In the genomic region with DNA sequence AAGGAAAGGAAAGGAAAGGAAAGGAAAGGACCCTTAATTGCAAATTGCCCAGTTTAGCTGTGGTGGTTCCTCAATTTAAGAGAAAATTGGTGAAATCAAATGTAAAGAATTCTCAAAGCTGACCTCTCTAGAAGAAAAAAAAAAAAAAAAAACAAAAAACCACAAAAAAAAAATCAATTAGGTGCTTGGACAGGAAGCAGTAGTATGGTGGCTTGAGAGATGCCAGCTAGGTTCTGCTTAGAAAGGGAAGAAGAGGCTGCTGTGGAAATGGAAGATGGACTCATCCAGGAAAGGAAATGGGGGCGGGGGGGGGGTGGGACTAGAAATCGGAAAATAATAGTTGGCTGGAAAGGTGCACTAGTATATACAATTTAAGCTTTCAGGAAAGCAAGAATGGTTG, we compare ENCODE assay signal across 28 mouse cellular contexts.
DNase-seq lines count a peak whose midpoint lies in the region; ATAC-seq and TF ChIP-seq lines count a peak whose summit lies in the region.
"Had no signal": no experiment of that assay in that cellular context is flagged by ENCODE, and none has a peak within 500 bp of the region (broad histone marks: within the 10 kb centered on the region; RNA-seq: fewer than 3 reads in every experiment).

No protein-coding gene starts in this region.

- peak; percentile 60 for DNase-seq in 416B (ENCODE audit: low read depth)
- no peak for DNase-seq in CH12.LX (ENCODE audit: extremely low read depth)
- DNase-seq in gastrocnemius, postnatal 14 days, result no peak
- DNase-seq in lung, postnatal 25 days (ENCODE audit: low spot score), result no peak
- DNase-seq in forebrain, embryonic 11.5 days (ENCODE audit: low spot score), result no peak
- DNase-seq: adrenal gland, adult 8-10 months; adrenal gland, postnatal 14 days; adrenal gland, postnatal 36 days; B cell, adult 2 months; cerebellum, adult 11 months; cerebellum, adult 18-20 months; cerebellum, adult 8-10 months; cerebellum, adult 9-11 months; cerebellum, postnatal 14 days; cerebellum, postnatal 36 days; embryo, embryonic 11 days; forebrain, postnatal 0 days had no signal

- intact Hi-C loops in gastrocnemius, postnatal 14 days (cut with DNase I; ENCODE audit: low total_unique reads), result no loop called here

- H3K27me3 ChIP-seq in CH12.LX (replicated peaks), result no peaks in the 10 kb centered on the region
- no peaks in the 10 kb centered on the region for H3K27me3 ChIP-seq in ES-Bruce4 (ENCODE audit: control insufficient read depth, insufficient read depth, low read length, poor library complexity, severe bottlenecking)
- H3K27me3 ChIP-seq in forebrain, embryonic 11.5 days (ENCODE audit: control insufficient read depth, insufficient read depth, low read length), result peaks cover 25% of the 10 kb centered on the region
- H3K27me3 ChIP-seq: Patski had no signal

- TF ChIP-seq RAD21 in CH12.LX (IDR thresholded peaks at IDR 0.05; ENCODE audit: low read depth, low read length), result no peak

- H3K36me3 ChIP-seq in CH12.LX (replicated peaks in 1 of 2; ENCODE audit: control insufficient read depth in 1 of 2, insufficient read depth in 1 of 2, low read length in 1 of 2) (no peaks in the 10 kb centered on the region), ES-Bruce4 (ENCODE audit: control insufficient read depth, insufficient read depth, low read length, poor library complexity, severe bottlenecking) (no peaks in the 10 kb centered on the region)
- H3K36me3 ChIP-seq in forebrain, embryonic 11.5 days (ENCODE audit: control insufficient read depth, insufficient read depth, low read length), result no peaks in the 10 kb centered on the region
- H3K36me3 ChIP-seq: embryonic facial prominence, embryonic 13.5 days; embryonic facial prominence, embryonic 15.5 days; forebrain, embryonic 10.5 days; forebrain, embryonic 15.5 days; G1E had no signal

- peaks cover 3% of the 10 kb centered on the region for H3K9me3 ChIP-seq in CH12.LX (replicated peaks; ENCODE audit: low read length)
- H3K9me3 ChIP-seq in ES-Bruce4 (replicated peaks; ENCODE audit: control insufficient read depth, insufficient read depth, low read length, poor library complexity, severe bottlenecking), result no peaks in the 10 kb centered on the region; the same call in 1 of the 2 replicates
- no peaks in the 10 kb centered on the region for H3K9me3 ChIP-seq in forebrain, embryonic 11.5 days (ENCODE audit: control insufficient read depth, low read length)
- H3K9me3 ChIP-seq: embryonic facial prominence, embryonic 13.5 days; embryonic facial prominence, embryonic 15.5 days; forebrain, embryonic 10.5 days; forebrain, embryonic 13.5 days; forebrain, embryonic 15.5 days; G1E had no signal

- no peaks in the 10 kb centered on the region for H3K79me2 ChIP-seq in CH12.LX (replicated peaks; ENCODE audit: control insufficient read depth, extremely low read depth, insufficient read depth, poor library complexity, severe bottlenecking)

- H3K4me1 ChIP-seq in CH12.LX (ENCODE audit: control insufficient read depth in 1 of 2, insufficient read depth in 2 of 2), result no peaks in the 10 kb centered on the region; a peak in 1 of 4 replicates
- peaks cover 2% of the 10 kb centered on the region for H3K4me1 ChIP-seq in ES-Bruce4 (ENCODE audit: control insufficient read depth, insufficient read depth, low read length)
- no peaks in the 10 kb centered on the region for H3K4me1 ChIP-seq in forebrain, embryonic 11.5 days (replicated peaks; ENCODE audit: control insufficient read depth, insufficient read depth, low read length)

- no peak overlapping the region for H3K4me2 ChIP-seq in CH12.LX (ENCODE audit: insufficient read depth, low read depth, poor library complexity, severe bottlenecking)
- H3K4me2 ChIP-seq in forebrain, embryonic 11.5 days (ENCODE audit: low read depth, low read length, severe bottlenecking), result no peak overlapping the region
- H3K4me2 ChIP-seq: embryonic facial prominence, embryonic 13.5 days; embryonic facial prominence, embryonic 15.5 days; forebrain, embryonic 13.5 days; forebrain, embryonic 15.5 days had no signal

- ATAC-seq in forebrain, embryonic 11.5 days (replicated peaks; ENCODE audit: low FRiP score), result no peak
- ATAC-seq: activated CD4-positive, CD25-positive, alpha-beta regulatory T cell, adult 4 months; CD4-positive, CD25-positive, alpha-beta regulatory T cell, adult 4 months; forebrain, embryonic 13.5 days; forebrain, embryonic 15.5 days; forebrain, postnatal 0 days; Patski had no signal

- TF ChIP-seq POLR2A in CH12.LX (IDR thresholded peaks at IDR 0.05; ENCODE audit: low read depth, low read length), result no peak
- no peak for TF ChIP-seq POLR2A in ES-Bruce4 (IDR thresholded peaks at IDR 0.05; ENCODE audit: insufficient read depth, low read length)

- no peak for TF ChIP-seq CTCF in CH12.LX (conservative IDR thresholded peaks at IDR 0.05 in 1 of 2, IDR thresholded peaks at IDR 0.05 in 1 of 2; ENCODE audit: low read depth in 2 of 2, low read length in 2 of 2)
- TF ChIP-seq CTCF in ES-Bruce4 (IDR thresholded peaks at IDR 0.05; ENCODE audit: low read depth, low read length), result no peak

- H3K4me3 ChIP-seq in CH12.LX (replicated peaks in 1 of 3; ENCODE audit: low read depth in 2 of 3, low read length in 2 of 3, poor library complexity in 1 of 3), result no peak overlapping the region
- no peak overlapping the region for H3K4me3 ChIP-seq in ES-Bruce4 (ENCODE audit: low read depth, low read length)
- no peak overlapping the region for H3K4me3 ChIP-seq in forebrain, embryonic 11.5 days (ENCODE audit: low read depth, low read length)
- H3K4me3 ChIP-seq: embryonic facial prominence, embryonic 13.5 days; embryonic facial prominence, embryonic 15.5 days; erythroblast, embryonic 14.5 days; forebrain, embryonic 10.5 days; forebrain, embryonic 13.5 days; forebrain, embryonic 15.5 days had no signal

- H3K27ac ChIP-seq in CH12.LX (ENCODE audit: insufficient read depth, low read depth) (no peak overlapping the region), ES-Bruce4 (ENCODE audit: insufficient read depth, low read length) (peak overlapping the region; percentile 95)
- H3K27ac ChIP-seq in forebrain, embryonic 11.5 days (ENCODE audit: low read depth, low read length), result no peak overlapping the region
- H3K27ac ChIP-seq: embryonic facial prominence, embryonic 13.5 days; embryonic facial prominence, embryonic 15.5 days; forebrain, embryonic 10.5 days; forebrain, embryonic 13.5 days; forebrain, embryonic 15.5 days had no signal

- dilution Hi-C loops in CH12.LX (cut with MboI; ENCODE audit: extremely low pct_ligation_motif_present, extremely low pct_unique_long_range_greater_than_20kb, low sequenced_read_pairs), result no loop called here

- in situ Hi-C loops in CH12.LX (cut with MboI; ENCODE audit: low pct_ligation_motif_present, low pct_unique_long_range_greater_than_20kb, low sequenced_read_pairs), result no loop called here

- WGBS in forebrain, embryonic 11.5 days, result 22% methylated on average over 2 of the region's 2 CpGs

- H3K9ac ChIP-seq in CH12.LX (ENCODE audit: insufficient read depth, low read depth) (no peak overlapping the region), ES-Bruce4 (ENCODE audit: low read depth, poor library complexity, severe bottlenecking) (0 out of 2 replicates have a peak overlapping the region, but pooled peaks have one; percentile 21)
- no peak overlapping the region for H3K9ac ChIP-seq in forebrain, embryonic 11.5 days (ENCODE audit: low read length)
- H3K9ac ChIP-seq: embryonic facial prominence, embryonic 13.5 days; embryonic facial prominence, embryonic 15.5 days; forebrain, embryonic 13.5 days; forebrain, embryonic 15.5 days; forebrain, postnatal 0 days had no signal

- no peak for TF ChIP-seq EP300 in CH12.LX (IDR thresholded peaks at IDR 0.05; ENCODE audit: low read length)
- TF ChIP-seq EP300 in ES-Bruce4 (IDR thresholded peaks at IDR 0.05; ENCODE audit: insufficient read depth, low read depth, low read length), result no peak

TF ChIP-seq in CH12.LX, 34 proteins besides CTCF, POLR2A, EP300 and RAD21:
- TF ChIP-seq IRF4 (IDR thresholded peaks at IDR 0.05; ENCODE audit: low read depth, low read length) (no peak), ZNF384 (IDR thresholded peaks at IDR 0.05; ENCODE audit: low read depth, low read length) (peak; percentile 64)
